Mouse (Mus musculus) B cell, adult 2 months (primary cell): ENCODE results near the gene Tob2.

Experiments used
- DNase-seq, 2 experiments: peaks; one replicate each; pipeline ENCODE4 v3.0.0; 2022

Gene Tob2

GRCm38 (mm10) chr15:81810150-81810549, 48.4 kb downstream of the Tob2 start:
- peak; percentile 57 to 67 for DNase-seq

GRCm38 (mm10) chr15:81809550-81809949, 49.0 kb downstream of the Tob2 start:
- DNase-seq = no peak

GRCm38 (mm10) chr15:81808799-81809198, 49.8 kb downstream of the Tob2 start:
- DNase-seq = no peak

GRCm38 (mm10) chr15:81806621-81807404, 51.8 kb downstream of the Tob2 start:
- no peak for DNase-seq

GRCm38 (mm10) chr15:81805624-81806023, 53.0 kb downstream of the Tob2 start:
- no peak for DNase-seq

GRCm38 (mm10) chr15:81804883-81805282, 53.7 kb downstream of the Tob2 start:
- no peak for DNase-seq

- no peak for DNase-seq
Measured at GRCm38 (mm10) chr15:81804172-81804571, 54.4 kb downstream of the Tob2 start.

- no peak for DNase-seq
Measured at GRCm38 (mm10) chr15:81803425-81803951, 55.1 kb downstream of the Tob2 start.

GRCm38 (mm10) chr15:81802941-81803351, 55.6 kb downstream of the Tob2 start:
- DNase-seq = no peak

- DNase-seq = peak; percentile 86
Measured at GRCm38 (mm10) chr15:81802001-81802890, 56.4 kb downstream of the Tob2 start, which contains the start of gene Tef. TSS of gene Tef (plus strand) at chr15:81802421.

GRCm38 (mm10) chr15:81800391-81800790, 58.2 kb downstream of the Tob2 start:
- DNase-seq = no peak

- DNase-seq = no peak
Measured at GRCm38 (mm10) chr15:81798421-81798820, 60.2 kb downstream of the Tob2 start.
